In genomic region chr17:43458598-43458997, GRCm38 (mm10) we compare ENCODE assay signal across 7 mouse cellular contexts. TPM values are rescaled to one million over a fixed set of nuclear protein-coding genes. Genes with fewer than 3 reads are reported as not detected.
DNase-seq lines count a peak whose midpoint lies in the region; ATAC-seq and TF ChIP-seq lines count a peak whose summit lies in the region.

No protein-coding gene starts in this region.

- peak; percentile 82 for TF ChIP-seq CTCF in midbrain, postnatal 0 days (IDR thresholded peaks at IDR 0.05)

- H3K4me1 ChIP-seq in midbrain, postnatal 0 days (ENCODE audit: insufficient read depth, low read length), result no peaks in the 10 kb centered on the region

- intact Hi-C loops in left cerebral cortex, postnatal 10 days (cut with DNase I), result loop anchor here (5.0 kb wide), 2 partner anchors 131 to 446 kb away; no protein-coding TSS in a partner anchor

- no peaks in the 10 kb centered on the region for H3K36me3 ChIP-seq in midbrain, postnatal 0 days (ENCODE audit: insufficient read depth, low read length)

- H3K27ac ChIP-seq in midbrain, postnatal 0 days (ENCODE audit: low read depth, low read length), result no peak overlapping the region

- 0 out of 2 replicates have a peak, but pooled peaks have one; percentile 39 for ATAC-seq in midbrain, postnatal 0 days (ENCODE audit: low FRiP score)

- H3K9me3 ChIP-seq in midbrain, postnatal 0 days (ENCODE audit: low read length), result no peaks in the 10 kb centered on the region

- H3K4me3 ChIP-seq in midbrain, postnatal 0 days (ENCODE audit: low read depth, low read length), result no peak overlapping the region

- 11% methylated on average over 9 of the region's 9 CpGs for WGBS in midbrain, postnatal 0 days

- no peak overlapping the region for H3K4me2 ChIP-seq in midbrain, postnatal 0 days (ENCODE audit: low read depth, low read length, poor library complexity, severe bottlenecking)

- DNase-seq in adrenal gland, adult 18-20 months (ENCODE audit: low spot score in 2 of 2), result peak; percentile 58 to 74
- peak; percentile 84 to 92 for DNase-seq in cerebellum, postnatal 14 days
- DNase-seq in frontal cortex, postnatal 36 days (ENCODE audit: low spot score in 2 of 2), result peak; percentile 62 to 77
- DNase-seq in induced T-regulatory cell, adult 2 months (ENCODE audit: low read depth), result peak; percentile 45
- DNase-seq in left cerebral cortex, postnatal 10 days (ENCODE audit: extremely low spot score in 1 of 2, low spot score in 2 of 2), result peak; percentile 66 to 81
- peak; percentile 91 for DNase-seq in midbrain, postnatal 0 days (ENCODE audit: low spot score)
- DNase-seq in spleen, postnatal 4 days (ENCODE audit: low spot score in 2 of 2), result peak; percentile 63 to 83

- H3K27me3 ChIP-seq in midbrain, postnatal 0 days (ENCODE audit: insufficient read depth, low read length), result no peaks in the 10 kb centered on the region

- no peak overlapping the region for H3K9ac ChIP-seq in midbrain, postnatal 0 days (replicated peaks; ENCODE audit: low read length, poor library complexity, severe bottlenecking)

RNA-seq across cellular contexts. Expression of gene Mep1a, which starts 44.0 kb away (rescaled TPM):
- under 1 TPM in 1 of 2 experiments, not detected in 1; 0.23 TPM for total RNA-seq in adrenal gland, adult 18-20 months (2021)
- under 1 TPM in 1 of 2 experiments, not detected in 1; 0.12 TPM for total RNA-seq in left cerebral cortex, postnatal 10 days (2021)
- 0.19 TPM in 1 of 2 replicates, not detected in the other for total RNA-seq in midbrain, postnatal 0 days (2014; rRNA removed)
- polyA plus RNA-seq in midbrain, postnatal 0 days (2015; fragmentation: Nextera tagmentation; extraction: Ambion mirVana), result 0.15 TPM in 1 of 2 replicates, not detected in the other
